In the genomic region with DNA sequence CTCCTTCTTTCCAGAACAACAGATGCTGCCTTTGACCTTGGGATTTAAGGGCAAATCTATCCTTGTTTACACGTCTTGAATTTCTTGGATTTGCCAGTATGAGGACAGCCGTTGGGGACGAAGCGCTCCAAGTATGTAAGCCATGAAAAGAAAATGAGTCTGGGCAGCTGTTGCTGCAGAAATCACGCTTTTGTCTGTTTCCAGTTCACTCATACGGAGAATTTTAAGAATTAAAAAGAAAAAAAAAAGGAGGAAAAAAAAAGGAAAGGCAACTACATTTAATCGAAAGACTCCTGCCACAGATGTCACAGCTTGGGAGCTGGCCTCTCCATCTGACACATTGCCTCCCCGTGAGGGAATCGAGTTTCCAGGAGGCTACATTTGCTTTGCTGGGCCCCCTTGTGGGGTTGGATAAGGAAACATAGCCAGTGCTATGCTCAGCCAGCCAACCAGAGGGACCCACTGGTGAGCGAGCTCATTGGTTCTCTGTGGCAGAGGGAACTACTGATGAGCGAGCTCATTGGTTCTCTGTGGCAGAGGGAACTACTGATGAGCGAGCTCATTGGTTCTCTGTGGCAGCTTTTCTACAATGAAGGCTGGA, we compare ENCODE assay signal across 8 mouse cellular contexts.
DNase-seq lines count a peak whose midpoint lies in the region; ATAC-seq and TF ChIP-seq lines count a peak whose summit lies in the region.

No protein-coding gene starts in this region.

- peak; percentile 54 for DNase-seq in ZHBTc4 (ENCODE audit: low read depth, low spot score)
- DNase-seq in cerebellum, postnatal 4 days (ENCODE audit: low spot score in 2 of 2) = peak; percentile 45 to 73
- DNase-seq in gastrocnemius, postnatal 10 days = peak; percentile 61
- DNase-seq in layer of hippocampus, postnatal 25 days (ENCODE audit: extremely low spot score in 1 of 2, low spot score in 1 of 2) = peak; percentile 29 to 43
- peak; percentile 75 for DNase-seq in lung, postnatal 0 days (ENCODE audit: low spot score)
- DNase-seq in retina, postnatal 1 day = peak; percentile 72

- peak overlapping the region; percentile 30; the same call in 1 of the 2 replicates for H3K4me2 ChIP-seq in hindbrain, embryonic 15.5 days
- H3K4me2 ChIP-seq in lung, postnatal 0 days (replicated peaks; ENCODE audit: low read depth, low read length) = no peak overlapping the region

- no peak overlapping the region for H3K4me3 ChIP-seq in hindbrain, embryonic 15.5 days
- H3K4me3 ChIP-seq in lung, postnatal 0 days (ENCODE audit: low read depth, low read length) = no peak overlapping the region

- no peak overlapping the region for H3K9ac ChIP-seq in hindbrain, embryonic 15.5 days
- no peak overlapping the region for H3K9ac ChIP-seq in lung, postnatal 0 days (replicated peaks; ENCODE audit: low read depth)

- WGBS in hindbrain, embryonic 15.5 days = 40% methylated on average over 12 of the region's 12 CpGs
- 40% methylated on average over 12 of the region's 12 CpGs for WGBS in lung, postnatal 0 days

- peak; percentile 86 for ATAC-seq in hindbrain, embryonic 15.5 days (ENCODE audit: low FRiP score, low read depth)
- peak; percentile 90 for ATAC-seq in lung, postnatal 0 days
- ATAC-seq in megakaryocyte, adult 5-6 weeks (ENCODE audit: poor library complexity, severe bottlenecking) = no peak

- TF ChIP-seq CTCF in lung, postnatal 0 days (IDR thresholded peaks at IDR 0.05) = peak; percentile 58

- TF ChIP-seq EP300 in lung, postnatal 0 days (IDR thresholded peaks at IDR 0.05) = peak; percentile 50

- H3K4me1 ChIP-seq in hindbrain, embryonic 15.5 days (replicated peaks) = peaks cover 37% of the 10 kb centered on the region
- no peaks in the 10 kb centered on the region for H3K4me1 ChIP-seq in lung, postnatal 0 days (ENCODE audit: insufficient read depth, low read depth, low read length)

- H3K36me3 ChIP-seq in hindbrain, embryonic 15.5 days = no peaks in the 10 kb centered on the region
- H3K36me3 ChIP-seq in lung, postnatal 0 days (ENCODE audit: insufficient read depth, low read length) = no peaks in the 10 kb centered on the region

- peak overlapping the region; percentile 72 for H3K27ac ChIP-seq in hindbrain, embryonic 15.5 days (replicated peaks)
- peak overlapping the region; percentile 29; the same call in 1 of the 2 replicates for H3K27ac ChIP-seq in lung, postnatal 0 days (ENCODE audit: low read length)

- no peaks in the 10 kb centered on the region for H3K9me3 ChIP-seq in hindbrain, embryonic 15.5 days
- no peaks in the 10 kb centered on the region for H3K9me3 ChIP-seq in lung, postnatal 0 days (ENCODE audit: low read length)

- no peaks in the 10 kb centered on the region for H3K27me3 ChIP-seq in hindbrain, embryonic 15.5 days
- no peaks in the 10 kb centered on the region for H3K27me3 ChIP-seq in lung, postnatal 0 days (replicated peaks; ENCODE audit: insufficient read depth, low read length)
